Mouse (Mus musculus): ENCODE results near the gene Gm648.
"Not testable (repeated sequence)": the region's sequence is repeated elsewhere in the genome, so short reads cannot be mapped to it uniquely, and the experiment has no call there.

Gene Gm648

GRCm38 (mm10) chrX:56549506-56549905 lies at the start of gene Gm648:
Gene Gm648, minus strand, starts transcription at chrX:56549606.
- no peak for DNase-seq

- DNase-seq: peak; percentile 96
Observed at GRCm38 (mm10) chrX:56597887-56598640, 48.7 kb upstream of the Gm648 start, which contains the start of gene Mmgt1. Gene Mmgt1, minus strand, starts transcription at chrX:56598069.

GRCm38 (mm10) chrX:56597219-56597886 lies 47.9 kb upstream of the Gm648 start:
- DNase-seq: peak; percentile 17

- no peak for DNase-seq
Observed at GRCm38 (mm10) chrX:56578200-56578599, 28.8 kb upstream of the Gm648 start.

- peak; percentile 3 for DNase-seq
Observed at GRCm38 (mm10) chrX:56572465-56572864, 23.1 kb upstream of the Gm648 start.

GRCm38 (mm10) chrX:56553584-56553983 lies 4.2 kb upstream of the Gm648 start:
- no peak for DNase-seq

GRCm38 (mm10) chrX:56537162-56537561 lies 12.2 kb downstream of the Gm648 start:
- DNase-seq: peak; percentile 4

GRCm38 (mm10) chrX:56531266-56531665 lies 18.1 kb downstream of the Gm648 start:
- DNase-seq: peak; percentile 44

GRCm38 (mm10) chrX:56524442-56524841 lies 25.0 kb downstream of the Gm648 start, which contains the start of gene Gm10477:
Gene Gm10477, plus strand, starts transcription at chrX:56524742.
- not testable (repeated sequence) for DNase-seq

GRCm38 (mm10) chrX:56497241-56497640 lies 52.2 kb downstream of the Gm648 start:
- DNase-seq: no peak
